12 mouse cellular contexts compared by ENCODE assay signal in the genomic region with DNA sequence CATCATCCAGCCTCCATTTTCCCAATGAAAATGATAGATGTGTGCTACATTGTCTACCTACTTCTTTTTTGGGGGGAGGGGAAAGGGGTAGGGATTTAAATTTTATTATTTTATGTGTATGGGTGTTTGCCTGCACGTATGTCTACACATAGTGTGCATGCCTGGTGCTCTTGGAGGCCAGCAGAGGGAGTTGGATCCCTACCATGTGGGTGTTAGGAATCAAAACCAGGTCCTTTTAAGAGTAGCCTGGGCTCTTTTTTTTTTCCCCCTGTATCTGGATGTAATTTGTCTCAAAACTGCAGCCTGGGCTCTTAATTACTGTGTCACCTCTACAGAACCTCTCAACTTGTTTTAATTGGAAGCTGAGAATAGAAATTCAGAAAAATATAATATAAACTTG.
DNase-seq lines count a peak whose midpoint lies in the region; ATAC-seq and TF ChIP-seq lines count a peak whose summit lies in the region.
"Had no signal": no experiment of that assay in that cellular context is flagged by ENCODE, and none has a peak within 500 bp of the region (broad histone marks: within the 10 kb centered on the region; RNA-seq: fewer than 3 reads in every experiment).

No protein-coding gene starts in this region.

- no peaks in the 10 kb centered on the region for H3K27me3 ChIP-seq in forebrain, embryonic 13.5 days
- H3K27me3 ChIP-seq: embryonic facial prominence, embryonic 13.5 days; hindbrain, embryonic 12.5 days; lung, embryonic 15.5 days had no signal

- no peak overlapping the region for H3K4me3 ChIP-seq in layer of hippocampus, adult 2 months
- no peak overlapping the region for H3K4me3 ChIP-seq in forebrain, embryonic 13.5 days
- H3K4me3 ChIP-seq: embryonic facial prominence, embryonic 13.5 days; hindbrain, embryonic 12.5 days; lung, embryonic 15.5 days had no signal

- DNase-seq in cerebellum, adult 9-11 months: peak; percentile 27
- no peak for DNase-seq in cerebellum, postnatal 4 days (ENCODE audit: low spot score in 2 of 2)
- no peak for DNase-seq in layer of hippocampus, adult 2 months (ENCODE audit: low spot score in 2 of 2)
- DNase-seq in layer of hippocampus, adult 8-10 months (ENCODE audit: low spot score in 2 of 2): no peak
- peak; percentile 20 for DNase-seq in adipocyte (ENCODE audit: low spot score)
- no peak for DNase-seq in layer of hippocampus, postnatal 25 days (ENCODE audit: extremely low spot score in 1 of 2, low spot score in 1 of 2)
- DNase-seq: right cerebral cortex, adult 18-20 months had no signal

- H3K36me3 ChIP-seq in forebrain, embryonic 13.5 days (ENCODE audit: poor library complexity, severe bottlenecking): peaks cover 4% of the 10 kb centered on the region; the same call in 1 of the 2 replicates

- H3K27ac ChIP-seq in layer of hippocampus, adult 2 months: no peak overlapping the region
- no peak overlapping the region for H3K27ac ChIP-seq in forebrain, embryonic 13.5 days
- H3K27ac ChIP-seq: embryonic facial prominence, embryonic 13.5 days; hindbrain, embryonic 12.5 days; lung, embryonic 15.5 days had no signal

- peak; percentile 81 for ATAC-seq in megakaryocyte-erythroid progenitor cell, adult 5-6 weeks (replicated peaks; ENCODE audit: low FRiP score, low TSS enrichment, poor library complexity, severe bottlenecking)
- no peak for ATAC-seq in forebrain, embryonic 13.5 days

- H3K9ac ChIP-seq in forebrain, embryonic 13.5 days: no peak overlapping the region
- H3K9ac ChIP-seq: embryonic facial prominence, embryonic 13.5 days; hindbrain, embryonic 12.5 days; lung, embryonic 15.5 days had no signal

- WGBS in forebrain, embryonic 13.5 days: 87% methylated on average over 1 of the region's 1 CpGs

- H3K4me1 ChIP-seq in forebrain, embryonic 13.5 days: no peaks in the 10 kb centered on the region
- H3K4me1 ChIP-seq: embryonic facial prominence, embryonic 13.5 days; hindbrain, embryonic 12.5 days; lung, embryonic 15.5 days had no signal

- H3K9me3 ChIP-seq in forebrain, embryonic 13.5 days (replicated peaks): no peaks in the 10 kb centered on the region
- H3K9me3 ChIP-seq: embryonic facial prominence, embryonic 13.5 days; hindbrain, embryonic 12.5 days; lung, embryonic 15.5 days had no signal

- no peak overlapping the region for H3K4me2 ChIP-seq in forebrain, embryonic 13.5 days
- H3K4me2 ChIP-seq: embryonic facial prominence, embryonic 13.5 days; hindbrain, embryonic 12.5 days; lung, embryonic 15.5 days had no signal

- peak; percentile 68 for TF ChIP-seq CTCF in layer of hippocampus, adult 2 months (conservative IDR thresholded peaks at IDR 0.05)

Comparison
In these comparisons a context has a peak if more than half of its experiments do, and no peak if none do; other contexts are left out.
1. DNase-seq: peak in cerebellum, adult 9-11 months (single experiment) and adipocyte (single experiment); none in cerebellum, postnatal 4 days (0 of 2), layer of hippocampus, adult 2 months (0 of 2), layer of hippocampus, adult 8-10 months (0 of 2) and layer of hippocampus, postnatal 25 days (0 of 2).